Mouse (Mus musculus) gastrocnemius, postnatal 4 days (tissue): ENCODE data around the gene Xrcc1. TPM values are rescaled to one million over a fixed set of nuclear protein-coding genes. Genes with fewer than 3 reads are reported as not detected.

Experiments
- total RNA-seq, 2 experiments: library from RNA; stranded (reverse); gene quantifications; 2 replicates each; pipeline ENCODE4 v1.2.3; 2021

The Xrcc1 gene
- total RNA-seq, 2 experiments from 2014 or later, result 44.4 to 45.2 TPM

Other genes starting within 250 kb of the Xrcc1 start
- 1 to 10 TPM; 8.7 to 8.9 TPM for gene Zfp61, start 245.1 kb upstream of the Xrcc1 start, total RNA-seq
- gene Zfp94, start 229.6 kb upstream of the Xrcc1 start, total RNA-seq, result 1 to 10 TPM; 4.0 to 4.2 TPM
- under 1 TPM in 1 of 2 experiments, not detected in 1; 0.31 TPM for gene Tescl, start 212.4 kb upstream of the Xrcc1 start, total RNA-seq
- not detected for gene Lypd5, start 197.1 kb upstream of the Xrcc1 start, total RNA-seq
- gene Kcnn4, start 176.0 kb upstream of the Xrcc1 start, total RNA-seq, result under 1 TPM; 0.61 to 0.93 TPM
- gene Smg9, start 146.7 kb upstream of the Xrcc1 start, total RNA-seq, result 10 to 100 TPM; 18.1 to 21.1 TPM
- under 1 TPM; 0.26 to 0.52 TPM for gene Irgc1, start 94.0 kb upstream of the Xrcc1 start, total RNA-seq
- 1 to 10 TPM; 2.5 to 3.7 TPM for gene Plaur, start 83.8 kb upstream of the Xrcc1 start, total RNA-seq
- 10 to 100 TPM; 18.6 to 21.3 TPM for gene Cadm4, start 64.3 kb upstream of the Xrcc1 start, total RNA-seq
- 10 to 100 TPM; 12.6 to 15.9 TPM for gene Zfp428, start 39.3 kb upstream of the Xrcc1 start, total RNA-seq
- not detected for gene AC161166.1, start 33.8 kb upstream of the Xrcc1 start, total RNA-seq
- gene Irgq, start 15.6 kb upstream of the Xrcc1 start, total RNA-seq, result 10 to 100 TPM; 20.5 to 22.0 TPM
- gene Pinlyp, start 171 bp upstream of the Xrcc1 start, total RNA-seq, result not detected
- 1 to 10 TPM; 8.0 to 9.1 TPM for gene Ethe1, start 41.3 kb downstream of the Xrcc1 start, total RNA-seq
- 1 to 10 TPM; 1.5 to 1.9 TPM for gene Zfp575, start 41.4 kb downstream of the Xrcc1 start, total RNA-seq
- 1 to 10 TPM in 1 of 2 experiments, under 1 TPM in 1; 0.98 to 1.6 TPM for gene Phldb3, start 64.5 kb downstream of the Xrcc1 start, total RNA-seq
- gene Lypd3, start 90.3 kb downstream of the Xrcc1 start, total RNA-seq, result not detected
- not detected for gene Tex101, start 130.4 kb downstream of the Xrcc1 start, total RNA-seq
- gene BC049730, start 163.0 kb downstream of the Xrcc1 start, total RNA-seq, result not detected
- gene Gm4763, start 180.6 kb downstream of the Xrcc1 start, total RNA-seq, result not detected
- gene Cd177, start 214.0 kb downstream of the Xrcc1 start, total RNA-seq, result under 1 TPM in 1 of 2 experiments, not detected in 1; 0.62 TPM
- not detected for gene Ceacam10, start 230.9 kb downstream of the Xrcc1 start, total RNA-seq